Mouse (Mus musculus): ENCODE results near the gene Nek3.
"Not testable (repeated sequence)": the region's sequence is repeated elsewhere in the genome, so short reads cannot be mapped to it uniquely, and the experiment has no call there.

Gene Nek3

DNA sequence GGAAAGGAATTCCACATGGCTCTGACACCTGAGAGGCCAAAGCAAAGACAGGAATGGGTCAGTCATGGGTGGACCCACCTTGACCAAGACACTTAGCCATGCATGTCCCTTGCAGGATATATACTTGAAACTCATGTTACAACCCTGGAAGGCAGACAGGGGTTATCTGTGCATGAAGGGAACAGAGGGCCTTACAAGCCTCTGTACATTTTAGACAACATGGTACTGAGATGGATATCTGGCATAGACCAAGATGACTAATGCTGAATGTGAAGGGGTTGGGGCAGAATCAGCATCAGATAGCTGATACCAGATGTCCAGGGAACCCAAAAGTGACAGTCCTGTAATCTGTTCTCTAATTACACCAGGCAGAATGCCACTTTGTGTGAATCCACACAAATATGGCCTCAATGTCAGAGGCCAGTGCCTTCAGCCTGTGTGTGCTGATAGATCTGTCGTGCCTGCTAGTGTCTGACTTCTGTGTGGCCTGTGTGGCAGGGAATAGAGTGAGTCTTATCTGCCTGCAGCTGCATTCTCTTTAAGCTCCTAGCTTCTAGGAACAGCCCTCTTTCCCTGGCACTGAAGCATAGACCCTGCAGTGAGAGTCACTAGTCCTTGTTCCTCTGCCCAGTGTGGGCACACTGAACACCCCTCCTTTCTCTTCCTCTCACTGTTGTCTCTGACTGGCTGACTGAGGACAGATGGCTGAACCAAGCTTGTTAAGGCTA is 22.3 kb downstream of the Nek3 start:
- DNase-seq (ENCODE audit: low spot score in 2 of 2) = no peak

DNA sequence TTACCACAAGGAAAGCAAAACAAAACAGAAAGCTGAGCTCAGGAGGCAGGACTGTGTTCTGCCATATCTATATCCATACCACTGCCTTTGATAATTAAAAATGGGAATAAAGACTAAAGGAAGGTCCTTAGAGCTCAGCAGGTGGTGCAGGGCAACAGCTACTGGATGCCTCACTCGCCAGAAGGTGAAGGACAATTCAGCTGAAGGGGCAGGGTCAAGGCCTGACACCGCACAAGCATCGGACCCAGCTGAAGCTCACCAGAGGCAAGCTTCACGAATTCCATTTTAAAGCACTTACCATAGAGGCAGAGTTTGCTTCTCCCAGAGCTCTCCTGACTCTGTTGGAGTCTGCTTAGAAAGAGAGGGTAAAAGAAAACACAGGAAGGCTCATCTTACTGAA is 23.6 kb downstream of the Nek3 start:
- no peak for DNase-seq (ENCODE audit: low spot score in 2 of 2)

DNA sequence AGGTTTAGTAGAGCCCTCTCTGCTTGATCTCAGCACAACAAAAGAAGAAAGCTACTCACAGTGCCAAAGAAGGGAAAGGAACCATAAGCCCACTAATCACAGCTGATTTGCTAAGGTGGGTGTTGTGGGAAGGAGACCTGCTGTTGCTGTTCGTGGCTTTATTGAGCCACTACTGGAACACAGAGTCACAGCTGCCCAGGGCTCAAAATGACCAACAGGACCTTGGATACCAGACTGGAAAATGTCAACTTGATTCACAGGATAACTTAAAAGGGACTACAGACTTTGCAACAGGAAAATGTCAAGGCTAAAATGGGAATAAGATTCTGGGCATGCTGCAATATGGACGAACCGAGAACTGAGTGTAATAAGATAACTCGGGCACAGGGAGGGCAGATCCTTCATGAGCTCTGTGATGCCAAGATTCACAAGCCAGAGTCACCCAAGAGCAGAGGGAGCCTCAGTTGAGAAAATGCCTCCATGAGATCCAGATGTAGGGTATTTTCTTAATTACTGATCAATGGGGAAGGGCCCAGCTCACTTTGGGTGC is 24.3 kb downstream of the Nek3 start:
- DNase-seq (ENCODE audit: low spot score in 2 of 2) = no peak

DNA sequence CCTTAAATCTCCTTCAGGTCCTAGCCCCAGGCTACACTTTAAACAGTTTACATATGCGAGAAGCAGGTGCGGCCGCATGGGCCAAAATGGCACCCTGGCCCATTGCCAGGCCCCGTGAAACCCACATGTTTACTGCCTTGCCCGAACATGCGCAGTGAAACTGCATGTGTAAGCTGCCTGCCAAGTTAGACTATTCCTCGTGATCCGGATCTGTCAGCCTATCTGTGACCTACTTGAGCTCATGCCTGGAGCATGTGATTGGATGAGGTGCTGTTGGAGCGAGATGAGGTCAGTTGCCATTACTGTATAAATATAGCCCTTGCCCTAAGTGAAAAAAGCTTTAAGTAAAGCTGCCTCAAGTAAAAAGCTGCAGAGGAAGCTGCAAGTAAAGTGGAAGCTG is 29.8 kb downstream of the Nek3 start:
- not testable (repeated sequence) for DNase-seq (ENCODE audit: low spot score in 2 of 2)

DNA sequence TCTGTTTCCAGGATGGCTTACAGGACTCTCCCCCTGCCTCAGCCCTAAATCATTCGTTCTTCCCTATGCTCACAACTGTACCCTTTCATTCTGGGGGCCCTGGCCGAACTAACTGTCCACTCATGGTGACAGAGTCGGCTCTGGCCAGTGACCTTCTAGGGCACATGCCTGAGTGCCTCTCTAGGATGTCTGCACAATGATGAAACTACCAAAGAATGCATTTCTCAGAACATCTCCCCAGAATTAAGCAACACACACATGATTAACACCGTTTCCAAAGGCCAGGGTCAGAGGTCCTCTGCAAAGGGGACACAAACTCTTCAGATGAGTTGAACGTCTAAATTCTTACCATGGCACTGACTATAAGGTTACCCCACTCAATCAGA is 31.5 kb downstream of the Nek3 start:
- no peak for DNase-seq (ENCODE audit: low spot score in 2 of 2)

DNA sequence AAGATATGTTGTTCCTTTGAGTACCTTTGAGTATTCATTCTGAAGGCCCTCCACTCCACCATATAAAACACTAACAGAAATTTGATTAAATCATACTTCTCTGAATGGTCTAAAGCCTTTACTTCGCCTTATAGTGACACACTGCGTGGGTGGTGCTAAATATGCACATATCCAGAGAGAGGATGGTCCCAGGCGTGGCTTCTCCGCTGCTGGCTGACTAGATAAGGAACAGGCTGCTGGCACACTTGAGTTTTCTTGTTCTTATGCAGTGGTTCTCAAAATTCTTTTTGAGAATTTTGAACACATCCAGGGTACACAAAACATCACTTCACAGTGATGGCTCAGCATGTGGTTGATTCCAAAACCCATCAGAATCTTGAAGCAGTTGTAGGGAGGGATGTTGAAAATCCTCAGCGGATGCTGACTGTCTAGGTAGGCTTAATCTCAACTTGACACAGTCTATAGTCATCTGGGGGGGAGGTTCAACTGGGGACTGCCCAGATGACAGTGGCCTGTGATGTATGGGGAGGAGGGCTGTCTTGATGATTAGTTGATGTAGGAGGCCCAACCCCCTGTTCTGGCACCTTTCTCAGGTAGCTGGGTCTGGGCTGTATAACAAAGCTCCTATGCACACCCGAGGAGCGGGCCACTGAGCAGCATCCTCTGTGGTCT is 32.0 kb downstream of the Nek3 start:
- no peak for DNase-seq (ENCODE audit: low spot score in 2 of 2)

DNA sequence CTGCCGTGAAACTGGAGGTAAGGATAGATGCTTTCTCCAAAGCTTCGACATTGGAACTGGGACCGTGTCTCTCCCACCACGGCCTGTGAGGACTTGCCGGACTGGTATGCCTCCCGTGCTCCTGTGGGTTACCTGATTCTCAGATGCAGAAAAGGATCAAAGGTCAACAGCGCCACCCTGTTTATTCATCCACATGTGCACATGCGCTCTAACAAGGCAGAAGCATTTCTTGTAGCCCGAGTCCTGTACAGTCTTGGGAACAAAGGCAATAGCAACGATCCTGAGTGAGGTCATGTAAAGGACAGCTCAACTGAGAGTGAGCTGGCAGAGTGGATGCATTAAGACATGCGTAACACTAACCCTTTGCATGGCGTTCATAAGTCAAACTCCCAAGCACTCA is 34.2 kb downstream of the Nek3 start:
- no peak for DNase-seq (ENCODE audit: low spot score in 2 of 2)

DNA sequence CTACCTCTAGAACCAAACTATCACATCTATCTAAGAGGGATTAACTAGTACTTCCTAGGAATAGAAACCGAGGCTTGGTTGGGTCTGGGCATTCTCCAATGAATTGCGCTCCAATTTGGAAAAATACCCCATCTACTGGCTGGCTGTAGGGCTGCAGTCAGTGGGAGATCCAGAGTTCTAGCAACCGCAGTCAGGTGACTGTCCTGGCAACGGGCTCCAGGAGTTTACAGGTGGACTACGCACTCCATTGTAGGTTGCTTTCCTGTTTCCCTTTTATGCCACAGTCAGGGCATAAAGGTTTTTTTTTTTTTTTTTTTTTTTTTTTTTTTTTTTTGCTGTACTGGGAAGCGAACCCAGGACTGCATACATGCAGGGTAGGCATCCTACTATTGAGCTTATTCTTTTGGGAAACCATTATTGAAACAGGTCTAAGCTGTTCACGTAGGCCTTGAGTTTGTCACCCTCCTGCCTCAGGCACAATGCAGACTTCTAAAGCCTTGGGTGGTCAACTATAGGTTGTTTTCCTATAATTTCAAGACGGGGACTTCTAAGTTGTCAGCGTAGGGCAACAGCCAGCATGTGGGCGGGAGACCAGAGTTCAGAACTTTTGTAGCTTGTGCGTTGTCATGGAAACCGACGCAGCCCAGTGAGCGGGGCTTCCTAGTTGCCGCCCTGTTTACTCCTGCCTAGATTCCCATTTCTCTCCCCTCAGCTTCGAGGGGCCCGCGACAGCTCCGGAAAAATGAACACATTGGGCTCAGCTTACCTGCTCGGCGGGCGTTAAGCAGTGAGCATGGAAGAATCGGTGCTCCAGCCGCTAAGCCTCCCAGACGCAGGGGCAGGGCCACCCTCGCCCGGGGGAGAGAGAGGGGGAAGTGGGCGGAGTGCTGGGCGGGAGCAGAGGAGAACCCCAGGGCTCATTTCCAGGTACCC is 41.7 kb downstream of the Nek3 start, which contains the start of gene Nek5:
Gene Nek5 (minus strand): TSS at position 834 of the 933 bp plus-strand sequence.
- peak in 1 of 2 experiments; percentile 6 for DNase-seq (ENCODE audit: low spot score in 2 of 2)

DNA sequence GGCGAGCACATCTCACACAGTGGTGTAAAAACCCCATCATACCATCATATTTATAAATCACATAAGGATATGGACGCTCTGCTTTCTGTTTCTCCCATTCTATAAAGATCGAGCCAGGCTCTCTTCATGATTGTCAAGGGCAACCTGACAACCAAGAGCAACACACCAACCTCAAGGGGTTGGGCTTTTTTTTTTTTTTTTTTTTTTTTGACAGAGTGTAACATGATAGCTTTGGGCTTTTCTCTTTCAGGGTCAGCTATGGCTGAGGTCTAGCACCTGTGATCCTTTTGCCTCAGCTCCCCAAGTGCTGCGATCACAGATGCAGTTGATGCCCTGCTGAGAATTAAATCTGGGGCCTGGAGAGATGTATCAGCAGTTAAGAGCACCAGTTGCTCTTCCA is 59.2 kb downstream of the Nek3 start:
- no peak for DNase-seq (ENCODE audit: low spot score in 2 of 2)

DNA sequence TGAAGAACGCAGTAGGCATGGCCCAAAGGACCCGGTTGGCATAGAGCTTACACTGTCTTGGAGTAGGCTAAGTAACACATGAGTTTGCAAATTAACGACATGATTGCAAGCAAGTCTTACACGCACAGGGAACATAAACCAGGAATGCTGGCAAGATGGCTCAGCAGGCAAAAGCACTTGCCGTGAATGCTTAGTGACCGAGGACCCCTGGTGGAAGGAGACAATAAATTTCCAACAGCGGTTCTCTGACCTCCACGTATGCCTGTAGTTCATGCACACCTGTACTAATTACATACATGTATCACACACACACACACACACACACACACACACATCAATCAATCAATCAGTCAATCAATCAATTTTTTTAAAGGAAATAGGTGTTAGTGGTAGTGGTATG is 74.7 kb downstream of the Nek3 start:
- DNase-seq (ENCODE audit: low spot score in 2 of 2) = no peak

DNA sequence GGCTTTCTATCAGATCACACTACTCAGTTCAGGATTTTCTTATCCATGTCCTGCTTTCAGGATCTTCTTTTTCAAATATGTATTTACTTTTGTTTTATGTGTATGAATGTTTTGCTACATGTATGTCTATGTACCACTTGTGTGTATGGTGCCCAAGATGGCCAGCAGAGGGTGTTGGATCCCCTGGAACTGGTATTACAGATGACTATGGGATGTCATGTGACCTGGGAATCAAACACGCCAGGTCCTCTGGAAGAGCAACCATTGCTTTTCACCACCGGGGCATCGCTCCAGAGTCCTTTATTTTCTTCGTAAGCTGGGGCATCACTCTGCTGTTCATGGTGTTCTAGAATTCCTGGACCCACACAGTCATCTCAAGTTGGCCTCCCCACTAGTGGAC is 77.0 kb downstream of the Nek3 start:
- no peak for DNase-seq (ENCODE audit: low spot score in 2 of 2)

DNA sequence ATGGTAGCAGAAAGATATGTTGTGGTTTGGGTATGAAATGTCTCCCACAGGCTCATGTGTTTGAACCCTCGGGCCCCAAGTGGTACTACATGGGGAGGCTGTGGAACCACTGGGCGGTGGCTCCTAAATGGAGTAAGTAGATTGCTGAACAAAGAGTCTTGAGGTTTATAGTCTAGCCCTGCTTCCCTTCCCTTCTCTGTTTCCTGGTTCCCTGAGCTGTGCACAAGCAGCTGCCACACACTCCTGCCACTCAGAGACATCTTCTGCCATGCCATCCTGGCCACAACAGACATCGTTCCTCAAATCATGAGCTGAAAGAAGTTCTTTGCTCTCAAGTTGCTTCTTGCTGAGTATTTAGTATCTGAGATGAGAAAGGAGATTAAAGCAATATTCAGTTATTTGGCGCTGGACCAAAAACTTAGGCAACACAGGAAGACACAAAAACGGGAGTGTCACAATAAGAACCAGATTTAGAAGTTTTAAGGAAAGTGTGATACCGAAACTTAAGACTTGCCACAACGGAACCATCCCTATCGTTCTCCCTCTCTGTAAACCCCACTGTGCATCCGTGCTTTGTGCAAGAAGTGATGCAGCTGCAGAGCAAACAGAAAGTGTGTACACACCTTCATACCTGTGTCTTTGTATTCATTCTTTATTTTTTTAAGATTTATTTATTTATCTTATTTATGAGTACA is 86.8 kb downstream of the Nek3 start:
- no peak for DNase-seq (ENCODE audit: low spot score in 2 of 2)

Data from natural killer cell, adult 2 months (primary cell).